Mouse (Mus musculus) heart, adult 18-20 months (tissue): ENCODE results near the gene Zic4. TPM values are rescaled to one million over a fixed set of nuclear protein-coding genes. Genes with fewer than 3 reads are reported as not detected.

ENCODE experiments used
- DNase-seq, 2 experiments: peaks; one replicate each; pipeline ENCODE4 v3.0.0; 2021 to 2022; ENCODE audit warnings: mixed read lengths in 1 of 2
- total RNA-seq, 2 experiments: library from RNA; stranded (reverse); gene quantifications; 2 replicates each; pipeline ENCODE4 v1.2.3; 2021

The Zic4 gene
- total RNA-seq, 2 experiments from 2014 or later = not detected

GRCm38 (mm10) chr9:91363814-91364126 is 1.6 kb downstream of the Zic4 start:
- DNase-seq = no peak

GRCm38 (mm10) chr9:91364127-91364970 is 2.1 kb downstream of the Zic4 start:
- no peak for DNase-seq

GRCm38 (mm10) chr9:91364971-91365501 is 2.8 kb downstream of the Zic4 start:
- no peak for DNase-seq

- no peak for DNase-seq
Measured at GRCm38 (mm10) chr9:91365664-91366063, 3.5 kb downstream of the Zic4 start, which contains the start of gene Zic1. Zic1 (minus strand) TSS chr9:91365810.

- no peak for DNase-seq
Measured at GRCm38 (mm10) chr9:91366226-91366998, 4.2 kb downstream of the Zic4 start.

GRCm38 (mm10) chr9:91366999-91367811 is 5.0 kb downstream of the Zic4 start:
- no peak for DNase-seq

- no peak for DNase-seq
Measured at GRCm38 (mm10) chr9:91368150-91368549, 5.9 kb downstream of the Zic4 start.

- DNase-seq = no peak
Measured at GRCm38 (mm10) chr9:91368946-91369292, 6.7 kb downstream of the Zic4 start.

- DNase-seq = no peak
Measured at GRCm38 (mm10) chr9:91369293-91369991, 7.2 kb downstream of the Zic4 start.

- DNase-seq = no peak
Measured at GRCm38 (mm10) chr9:91370191-91370708, 8.0 kb downstream of the Zic4 start.

- no peak for DNase-seq
Measured at GRCm38 (mm10) chr9:91371011-91371410, 8.8 kb downstream of the Zic4 start.

GRCm38 (mm10) chr9:91371608-91372007 is 9.4 kb downstream of the Zic4 start:
- DNase-seq = no peak

GRCm38 (mm10) chr9:91373811-91374575 is 11.8 kb downstream of the Zic4 start:
- DNase-seq = no peak

GRCm38 (mm10) chr9:91374665-91375064 is 12.5 kb downstream of the Zic4 start:
- DNase-seq = no peak

GRCm38 (mm10) chr9:91377036-91377872 is 15.0 kb downstream of the Zic4 start:
- no peak for DNase-seq

GRCm38 (mm10) chr9:91377873-91378150 is 15.6 kb downstream of the Zic4 start:
- DNase-seq = no peak

- no peak for DNase-seq
Measured at GRCm38 (mm10) chr9:91378411-91379299, 16.4 kb downstream of the Zic4 start.

- DNase-seq = no peak
Measured at GRCm38 (mm10) chr9:91379300-91379635, 17.1 kb downstream of the Zic4 start.
